Mouse (Mus musculus) cerebral cortex, adult 2 months (tissue): ENCODE measurements around the gene Fcho2.

Experiments
- WGBS: fragments of 180-500 bp; shearing (Covaris S2); methylation state at CpG from one replicate; pipeline ENCODE4 v1.1.7; 2018; 5-methylcytosine and 5-hydroxymethylcytosine counted together

Fcho2 gene

DNA sequence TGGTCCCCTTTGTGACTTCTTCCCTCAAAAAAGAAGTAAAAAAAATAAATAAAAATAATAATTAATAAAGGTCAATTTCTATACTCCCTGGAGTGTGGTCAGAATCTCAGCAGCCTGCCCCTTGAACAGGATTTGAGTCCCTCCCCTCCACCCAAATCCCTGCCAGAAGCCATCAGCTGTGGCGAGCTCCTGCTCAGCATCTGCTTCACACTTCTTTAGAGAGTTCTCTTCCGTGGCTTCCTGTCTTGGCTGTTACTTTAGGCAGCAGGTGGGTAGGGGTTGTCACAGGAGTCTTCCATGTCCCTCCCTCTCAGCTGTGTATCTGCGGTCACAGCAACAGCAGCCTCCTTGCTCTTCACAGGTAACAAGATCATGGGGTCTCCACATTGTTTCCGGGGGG, 109.7 kb downstream of the Fcho2 start:
- 76% methylated on average over 4 of the region's 4 CpGs for WGBS

DNA sequence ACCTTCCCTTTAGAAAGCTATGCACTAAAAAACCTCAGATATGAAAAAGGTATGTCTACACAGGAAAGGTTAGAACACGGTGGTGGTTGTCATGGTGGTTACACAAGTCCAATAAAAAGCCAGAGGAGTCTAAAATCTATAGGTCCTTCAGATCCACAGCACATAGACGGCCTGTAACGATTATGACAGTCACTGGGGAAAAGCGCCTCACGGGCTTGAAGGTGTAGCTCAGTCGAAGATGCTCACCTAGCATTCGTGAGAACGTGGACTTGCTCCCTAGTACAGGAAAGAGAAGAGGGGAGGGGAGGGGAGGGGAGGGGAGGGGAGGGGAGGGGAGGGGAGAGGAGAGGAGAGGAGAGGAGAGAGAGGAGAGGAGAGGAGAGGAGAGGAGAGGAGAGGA, 111.5 kb downstream of the Fcho2 start:
- WGBS = 90% methylated on average over 6 of the region's 8 CpGs

DNA sequence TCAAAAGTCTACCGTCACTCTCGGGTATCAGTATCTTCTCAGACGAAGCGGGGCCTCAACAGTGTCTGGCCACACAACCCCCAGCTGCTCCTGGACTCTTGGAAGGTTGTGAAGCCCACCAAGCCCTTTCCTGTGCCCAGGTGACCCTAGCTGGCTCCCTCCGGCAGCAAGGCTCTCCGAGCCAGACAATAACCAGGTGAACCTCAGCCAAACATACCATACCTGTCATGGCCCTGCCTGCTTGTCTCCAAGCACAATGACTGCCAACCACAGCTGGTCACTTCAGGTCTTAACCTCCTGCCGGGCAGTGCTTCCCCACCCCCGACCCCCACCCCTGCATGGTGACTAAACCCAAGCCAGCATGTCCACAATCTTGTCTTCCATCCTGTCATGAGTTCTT, 112.9 kb downstream of the Fcho2 start:
- 94% methylated on average over 8 of the region's 8 CpGs for WGBS

- WGBS = 91% methylated on average over 5 of the region's 5 CpGs
These were observed 114.0 kb downstream of the Fcho2 start for GRCm38 (mm10) chr13:98701309-98701675.

DNA sequence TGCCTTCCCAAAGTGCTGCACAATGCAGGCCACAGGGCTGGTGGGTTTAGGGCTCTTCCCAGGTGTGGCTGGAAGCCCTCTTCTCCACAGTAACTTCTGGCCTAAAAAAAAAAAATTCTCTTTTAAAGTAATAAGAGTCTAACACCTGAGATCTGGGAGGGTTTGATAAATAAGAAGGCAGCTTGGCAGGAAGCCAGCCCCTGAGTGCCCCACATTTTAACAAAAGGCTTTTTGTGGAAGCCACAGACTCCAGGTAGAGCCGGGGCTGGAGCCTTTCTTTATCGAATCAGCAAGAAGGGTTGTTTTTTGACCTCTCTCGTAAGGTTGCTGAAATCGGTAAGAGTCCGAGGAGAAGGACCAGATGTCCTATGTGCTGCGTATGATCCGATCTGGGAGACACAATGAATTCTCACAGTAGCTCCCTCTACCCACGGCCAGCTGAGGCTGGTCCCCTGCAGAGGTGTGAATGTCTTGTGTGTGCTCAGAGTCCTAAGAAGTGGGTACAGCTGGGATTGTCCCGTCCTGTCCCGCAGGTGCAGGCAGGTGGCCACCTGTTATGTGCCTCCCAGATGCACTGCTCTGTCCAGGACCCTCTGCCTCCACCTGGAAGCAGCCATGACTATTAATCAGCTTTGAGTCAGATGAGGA, 114.5 kb downstream of the Fcho2 start:
- 68% methylated on average over 10 of the region's 10 CpGs for WGBS

- 91% methylated on average over 5 of the region's 5 CpGs for WGBS
These were observed 115.2 kb downstream of the Fcho2 start for GRCm38 (mm10) chr13:98699982-98700540.

DNA sequence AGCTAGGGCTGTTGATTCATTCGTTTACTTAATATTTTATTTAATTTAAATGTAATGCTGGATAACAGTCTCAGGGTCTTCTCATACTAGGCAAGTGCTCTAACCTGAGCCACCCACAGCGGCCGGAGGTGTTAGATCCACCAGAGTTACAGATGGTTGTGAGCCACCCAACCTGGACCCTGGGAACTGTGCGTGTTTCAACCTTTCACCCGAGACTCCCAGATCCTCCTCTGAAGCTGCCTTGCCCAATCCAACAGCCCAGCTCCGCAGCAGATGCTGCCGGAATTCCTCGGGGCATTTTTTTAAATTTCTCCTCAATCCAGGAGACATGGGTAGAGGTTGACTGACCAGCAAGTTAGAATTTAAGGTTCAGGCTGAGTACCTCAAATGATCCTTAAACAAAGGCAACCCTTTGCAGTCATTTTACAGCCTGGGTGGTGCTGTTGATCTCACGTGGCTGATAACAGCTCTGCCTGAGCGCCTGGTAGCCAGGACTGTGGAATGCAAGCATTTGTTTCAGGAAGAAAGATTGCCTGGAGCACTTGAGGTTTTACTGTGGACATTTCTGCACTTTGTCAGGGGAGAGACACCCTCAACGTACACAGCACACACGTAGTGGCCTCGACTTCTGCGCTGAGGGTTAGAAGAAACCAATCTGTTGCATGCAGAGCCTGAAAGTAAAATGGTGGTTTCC, 116.1 kb downstream of the Fcho2 start:
- 91% methylated on average over 14 of the region's 14 CpGs for WGBS

GRCm38 (mm10) chr13:98696716-98697115, 118.5 kb downstream of the Fcho2 start:
- WGBS = 94% methylated on average over 3 of the region's 3 CpGs

DNA sequence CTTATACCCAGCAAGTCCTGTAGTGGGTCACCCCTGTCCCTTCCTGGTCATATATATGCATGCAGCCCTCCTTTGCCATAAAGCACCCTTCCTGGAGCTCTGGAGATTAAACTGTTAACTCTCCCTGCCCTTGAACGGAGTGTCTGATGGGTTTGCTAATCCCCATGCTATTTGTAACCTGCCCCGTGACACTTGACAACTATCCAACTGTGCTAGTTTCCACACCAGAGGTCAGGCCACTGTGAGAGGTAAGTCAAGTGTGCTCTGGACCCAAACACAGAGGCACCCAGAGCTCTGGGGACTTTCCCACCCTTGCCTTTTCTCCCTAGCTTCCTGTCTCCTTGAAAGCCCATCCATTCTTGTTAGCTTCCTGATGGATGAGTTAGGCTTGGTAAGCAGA, 119.7 kb downstream of the Fcho2 start:
- WGBS = 62% methylated on average over 2 of the region's 2 CpGs

DNA sequence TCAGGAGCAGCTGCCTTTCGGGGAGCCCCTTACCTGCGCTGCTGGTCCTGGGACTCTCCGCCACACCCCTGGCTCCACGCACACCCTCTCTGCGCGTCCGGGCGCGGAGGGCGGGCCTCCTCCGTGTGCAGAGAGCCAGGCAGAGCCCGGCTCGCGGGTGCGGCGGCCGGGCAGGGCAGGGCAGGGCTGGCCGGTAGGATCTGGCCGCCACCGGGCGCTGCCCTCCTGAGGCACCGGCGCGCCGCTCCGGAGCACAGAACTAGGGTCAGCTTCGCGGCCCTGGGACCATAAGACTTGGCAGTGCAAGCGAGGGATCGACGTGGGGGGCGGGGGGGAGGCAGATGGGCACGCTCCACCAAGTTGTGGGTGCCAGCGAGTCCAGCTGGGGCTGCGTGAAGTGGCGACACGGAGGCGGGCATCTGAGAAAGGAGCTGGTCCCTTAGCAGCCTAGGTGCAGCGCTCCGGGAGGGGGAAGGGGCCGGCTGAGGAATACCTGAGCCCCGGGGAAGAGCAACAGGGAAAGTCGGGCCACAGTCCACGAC, 120.4 kb downstream of the Fcho2 start, which contains the start of gene Tmem171:
Tmem171 (minus strand) TSS at position 62 of the 542 bp plus-strand sequence.
- WGBS = 4% methylated on average over 44 of the region's 44 CpGs

DNA sequence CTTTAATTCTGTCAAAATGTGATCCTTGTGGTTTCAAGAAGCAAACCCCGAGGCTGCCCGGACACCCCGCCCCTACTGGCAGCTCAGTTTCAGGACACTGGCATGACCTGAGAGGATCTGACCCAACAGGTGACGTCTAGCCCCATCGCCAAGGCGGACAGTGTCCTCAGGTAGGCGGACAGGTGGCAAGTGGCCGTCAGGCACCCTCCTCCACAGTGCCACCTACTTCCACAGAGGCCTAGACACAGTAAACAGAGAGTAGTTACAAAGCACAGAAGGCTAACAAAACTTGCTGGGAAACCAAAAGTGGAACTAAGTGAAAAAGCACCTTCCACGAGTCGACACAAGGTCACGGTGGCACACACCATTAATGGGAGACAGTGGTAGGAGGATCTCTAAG, 121.9 kb downstream of the Fcho2 start:
- WGBS = 90% methylated on average over 11 of the region's 11 CpGs

DNA sequence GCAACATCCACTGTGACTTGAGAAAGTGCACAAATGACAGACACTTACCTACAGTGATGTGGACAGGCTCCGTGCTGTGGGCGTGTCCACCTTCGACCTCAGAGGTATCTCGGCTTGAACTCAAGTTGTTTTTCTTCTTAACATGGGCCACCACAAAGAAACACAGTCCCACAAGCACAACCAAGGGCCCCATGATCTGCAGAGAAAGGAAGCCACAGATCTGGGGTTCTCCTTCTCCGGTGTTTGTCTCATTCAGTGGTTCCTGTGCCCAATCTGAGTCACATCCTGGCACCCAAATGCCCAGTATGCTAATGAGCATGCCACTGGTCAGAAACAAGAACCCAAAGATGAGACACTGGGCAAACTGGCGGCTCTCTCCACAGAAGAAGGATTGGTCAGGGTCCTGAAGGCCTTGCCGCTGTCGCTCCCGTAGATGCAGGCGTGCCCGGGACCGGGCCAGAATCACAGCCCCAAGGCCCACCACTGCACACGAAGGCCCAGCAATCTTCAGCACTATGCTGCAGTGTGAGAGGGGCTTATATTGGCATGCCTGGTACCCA, 123.2 kb downstream of the Fcho2 start:
- 93% methylated on average over 13 of the region's 13 CpGs for WGBS

DNA sequence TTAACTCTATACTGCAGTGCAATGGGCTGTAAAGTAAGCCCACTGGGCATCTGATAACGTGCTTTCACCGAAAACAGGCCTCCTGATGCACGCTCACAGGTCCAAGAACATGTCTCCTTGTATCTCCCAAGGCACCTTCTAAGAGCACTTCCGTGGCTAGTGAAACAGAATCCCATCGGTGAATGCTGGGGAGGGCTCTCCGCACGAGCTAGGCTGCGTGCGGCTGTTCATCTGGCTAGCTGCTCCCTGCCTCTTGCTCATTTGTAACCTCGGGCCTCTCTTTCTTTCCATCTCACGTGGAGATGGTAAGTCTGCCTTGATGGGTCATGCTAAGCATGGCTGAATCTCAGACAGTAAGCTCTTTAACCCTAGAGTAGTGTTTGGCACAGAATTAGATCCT, 124.4 kb downstream of the Fcho2 start:
- WGBS = 95% methylated on average over 11 of the region's 11 CpGs

- 60% methylated on average over 11 of the region's 11 CpGs for WGBS
These were observed 125.5 kb downstream of the Fcho2 start for GRCm38 (mm10) chr13:98689605-98690290.

- 52% methylated on average over 9 of the region's 9 CpGs for WGBS
These were observed 127.3 kb downstream of the Fcho2 start for GRCm38 (mm10) chr13:98687931-98688330.

DNA sequence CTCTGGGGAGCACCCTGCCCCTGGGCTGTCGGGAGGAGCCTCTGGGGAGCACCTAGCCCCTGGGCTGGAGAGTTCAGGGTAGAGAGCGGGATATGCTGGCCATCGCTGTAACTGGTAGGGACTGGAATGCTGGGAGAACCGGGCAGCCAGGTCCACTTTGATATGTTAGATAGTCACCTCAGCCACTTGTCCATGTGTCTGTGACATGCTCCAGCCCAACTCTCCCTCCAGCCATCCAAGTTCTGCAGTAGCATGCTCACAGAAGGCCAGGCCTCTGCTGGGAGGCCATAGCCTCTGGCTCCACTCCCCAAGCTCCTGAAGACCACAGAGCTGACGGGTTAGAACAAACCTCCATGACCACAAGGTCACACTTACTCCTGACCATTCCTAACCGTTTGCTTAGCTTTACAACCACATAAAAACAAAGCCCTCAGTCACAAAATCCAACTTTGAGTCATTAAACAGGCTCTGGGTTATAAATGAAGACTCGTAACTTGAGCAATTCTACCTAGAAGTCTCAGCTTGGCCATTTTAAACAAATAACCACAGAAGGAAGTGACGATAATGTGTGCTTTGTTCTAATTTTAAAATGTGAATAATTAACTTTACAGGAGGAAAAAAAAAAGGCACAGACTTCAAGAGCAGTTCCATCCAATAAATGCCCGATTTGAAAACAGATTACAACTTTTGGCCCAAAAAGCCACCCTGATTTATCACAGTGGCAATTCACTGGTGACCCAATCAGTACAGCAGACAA, 130.9 kb downstream of the Fcho2 start:
- WGBS = 76% methylated on average over 9 of the region's 9 CpGs

DNA sequence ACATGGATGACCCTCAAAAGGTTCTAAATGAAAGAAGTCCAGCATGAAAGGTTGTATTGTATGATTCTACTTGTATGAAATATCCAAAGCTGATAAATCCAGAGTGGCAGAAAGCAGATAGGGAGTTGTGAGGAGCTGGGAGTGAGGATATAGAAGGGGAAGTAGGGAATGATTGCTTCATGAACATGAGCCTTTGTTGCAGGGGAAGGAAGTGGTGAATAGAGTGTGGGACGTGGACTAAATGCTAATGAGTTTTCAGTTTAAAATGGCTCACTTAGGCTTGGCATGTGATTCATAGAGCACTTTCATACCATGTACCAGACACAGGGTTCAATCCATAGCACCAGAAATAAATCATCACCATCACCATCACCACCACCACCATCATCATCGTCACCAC, 131.8 kb downstream of the Fcho2 start:
- WGBS = 69% methylated on average over 2 of the region's 2 CpGs

- 93% methylated on average over 5 of the region's 5 CpGs for WGBS
These were observed 134.7 kb downstream of the Fcho2 start for GRCm38 (mm10) chr13:98680470-98681060.

DNA sequence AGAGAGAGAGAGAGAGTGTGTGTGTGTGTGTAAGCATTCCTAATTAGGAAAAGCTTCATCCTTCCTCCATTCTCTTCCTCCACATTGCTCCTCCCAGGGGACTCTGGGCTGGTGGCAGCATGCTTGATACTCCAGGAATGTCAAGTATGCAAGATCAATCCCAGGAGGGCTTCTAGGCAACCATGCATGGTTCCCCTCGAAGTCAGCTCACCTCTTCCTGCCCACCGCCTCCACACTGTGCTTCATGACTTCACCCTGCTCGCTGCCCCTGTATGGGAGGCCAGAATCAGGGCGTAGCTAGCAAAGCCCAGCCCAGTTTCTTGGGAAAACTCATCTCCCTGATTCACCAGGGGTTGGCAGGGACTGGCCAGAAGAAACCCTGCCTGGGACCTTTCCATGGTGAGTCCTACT, 135.6 kb downstream of the Fcho2 start:
- 56% methylated on average over 4 of the region's 4 CpGs for WGBS

GRCm38 (mm10) chr13:98679230-98679629, 136.0 kb downstream of the Fcho2 start:
- 97% methylated on average over 1 of the region's 1 CpGs for WGBS

- WGBS = 83% methylated on average over 4 of the region's 4 CpGs
These were observed 141.3 kb downstream of the Fcho2 start for GRCm38 (mm10) chr13:98673922-98674321.
